Mouse (Mus musculus) hindbrain, embryonic 14.5 days (tissue): ENCODE measurements around the gene Lct. TPM values are rescaled to one million over a fixed set of nuclear protein-coding genes. Genes with fewer than 3 reads are reported as not detected.

Source experiments
- ATAC-seq: fragments of 200-750 bp; cut with Nextera tagmentation; 2 replicates; pipeline ENCODE4 v1.8.0; 2017; ENCODE audit warnings: moderate number of reproducible peaks, mild to moderate bottlenecking, moderate TSS enrichment, moderate library complexity; ENCODE audit not compliant: low FRiP score
- DNase-seq: peaks from one replicate; pipeline ENCODE4 v3.0.0-alpha.2; 2015; ENCODE audit warnings: low spot score
- H3K27ac ChIP-seq: fragments of 300-500 bp; sonication (generic); 2 replicates; pipeline ENCODE4 v1.5.1; 2014; ENCODE audit warnings: mild to moderate bottlenecking, moderate library complexity
- H3K27me3 ChIP-seq: fragments of 300-500 bp; sonication (generic); 2 replicates; pipeline ENCODE4 v1.6.1; 2014; ENCODE audit warnings: mild to moderate bottlenecking, low read length, mixed read lengths; ENCODE audit not compliant: control insufficient read depth, insufficient read depth
- H3K36me3 ChIP-seq: fragments of 300-500 bp; sonication (generic); replicated peaks from 2 replicates; pipeline ENCODE4 v1.6.1; 2014; ENCODE audit not compliant: control insufficient read depth, insufficient read depth
- H3K4me1 ChIP-seq: fragments of 300-500 bp; sonication (generic); replicated peaks from 2 replicates; pipeline ENCODE4 v1.6.1; 2014; ENCODE audit warnings: antibody characterized with exemption, low read length, mixed read lengths; ENCODE audit not compliant: control insufficient read depth, insufficient read depth
- H3K4me2 ChIP-seq: fragments of 300-500 bp; sonication (generic); replicated peaks from 2 replicates; pipeline ENCODE4 v1.6.1; 2014; ENCODE audit warnings: mild to moderate bottlenecking, moderate library complexity
- H3K4me3 ChIP-seq: fragments of 300-500 bp; sonication (generic); replicated peaks from 2 replicates; pipeline ENCODE4 v1.5.1; 2014; ENCODE audit warnings: mild to moderate bottlenecking, low read length
- H3K9ac ChIP-seq: fragments of 300-500 bp; sonication (generic); 2 replicates; pipeline ENCODE4 v1.6.1; 2014
- H3K9me3 ChIP-seq: fragments of 300-500 bp; sonication (generic); 2 replicates; pipeline ENCODE4 v1.6.1; 2016; ENCODE audit warnings: low read length; ENCODE audit not compliant: control insufficient read depth
- WGBS: fragments of 180-500 bp; shearing (Covaris S2); extraction: QIAGEN DNeasy Blood & Tissue Kit; methylation state at CpG from one replicate; pipeline ENCODE4 v1.1.7; 2014; 5-methylcytosine and 5-hydroxymethylcytosine counted together
- polyA plus RNA-seq: library from polyadenylated mRNA; unstranded; fragments of >200 nt; fragmentation: Nextera tagmentation; extraction: Ambion mirVana; gene quantifications from 2 replicates; pipeline ENCODE4 v1.2.1, GENCODE M21; 2014

The Lct gene
- 0.17 and 0.33 TPM in 2 replicates for polyA plus RNA-seq

DNA sequence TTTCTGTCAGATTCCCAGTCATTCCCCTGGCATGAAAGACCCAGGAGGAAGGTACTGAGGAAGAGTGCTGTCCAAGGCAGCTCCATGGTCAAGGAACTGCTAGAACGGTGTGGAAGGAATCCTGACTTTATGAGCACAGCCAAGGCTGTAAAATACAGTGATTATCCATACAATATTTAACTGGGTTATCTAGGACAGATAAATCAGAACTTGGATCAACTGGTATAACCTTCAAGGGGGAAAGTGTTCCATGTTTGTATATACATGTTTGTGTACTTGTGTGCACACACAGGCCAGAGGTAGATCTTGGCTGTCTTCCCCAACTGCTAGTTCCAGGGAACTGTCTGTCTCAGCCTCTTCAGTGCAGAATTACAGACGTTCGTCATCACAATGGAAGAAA lies at the start of gene Lct:
Gene Lct, minus strand, starts transcription at position 101 of the 400 bp plus-strand sequence.
- 74% methylated on average over 3 of the region's 3 CpGs for WGBS
- Histone ChIP-seq H3K9ac (no peak within 1 kb of the TSS), H3K36me3 (peaks cover 25% of the 10 kb centered on the region), H3K9me3 (no peaks in the 10 kb centered on the region), H3K4me3 (no peak within 1 kb of the TSS), H3K4me2 (no peak within 1 kb of the TSS), H3K4me1 (no peaks in the 10 kb centered on the region), H3K27ac (no peak within 1 kb of the TSS), H3K27me3 (no peaks in the 10 kb centered on the region)
- no peak for DNase-seq
- ATAC-seq: no peak

DNA sequence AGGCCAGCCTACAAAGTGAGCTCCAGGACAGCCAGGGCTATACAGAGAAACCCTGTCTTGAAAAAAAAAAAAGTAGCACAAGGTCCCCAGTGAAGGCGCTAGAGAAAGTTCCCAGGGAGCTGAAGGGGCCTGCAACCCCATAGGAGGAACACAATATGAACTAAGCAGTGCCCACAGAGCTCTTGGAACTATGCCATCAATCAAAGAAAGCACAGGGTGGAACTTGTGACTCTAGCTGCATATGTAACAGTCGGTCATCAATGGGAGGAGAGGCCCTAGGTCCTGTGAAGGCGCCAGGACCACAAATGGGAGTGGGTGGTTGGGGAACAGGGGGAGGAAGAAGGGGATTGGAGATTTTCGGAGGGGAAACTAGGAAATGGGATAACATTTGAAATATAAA lies 48.7 kb upstream of the Lct start:
- Histone ChIP-seq H3K4me1 (no peaks in the 10 kb centered on the region), H3K27ac (no peak overlapping the region), H3K9ac (no peak overlapping the region), H3K4me2 (no peak overlapping the region), H3K27me3 (no peaks in the 10 kb centered on the region), H3K4me3 (no peak overlapping the region), H3K9me3 (no peaks in the 10 kb centered on the region), H3K36me3 (peaks cover 24% of the 10 kb centered on the region)
- no peak for DNase-seq
- ATAC-seq: no peak; the same call in 1 of the 2 replicates
- WGBS: 75% methylated on average over 4 of the region's 4 CpGs

DNA sequence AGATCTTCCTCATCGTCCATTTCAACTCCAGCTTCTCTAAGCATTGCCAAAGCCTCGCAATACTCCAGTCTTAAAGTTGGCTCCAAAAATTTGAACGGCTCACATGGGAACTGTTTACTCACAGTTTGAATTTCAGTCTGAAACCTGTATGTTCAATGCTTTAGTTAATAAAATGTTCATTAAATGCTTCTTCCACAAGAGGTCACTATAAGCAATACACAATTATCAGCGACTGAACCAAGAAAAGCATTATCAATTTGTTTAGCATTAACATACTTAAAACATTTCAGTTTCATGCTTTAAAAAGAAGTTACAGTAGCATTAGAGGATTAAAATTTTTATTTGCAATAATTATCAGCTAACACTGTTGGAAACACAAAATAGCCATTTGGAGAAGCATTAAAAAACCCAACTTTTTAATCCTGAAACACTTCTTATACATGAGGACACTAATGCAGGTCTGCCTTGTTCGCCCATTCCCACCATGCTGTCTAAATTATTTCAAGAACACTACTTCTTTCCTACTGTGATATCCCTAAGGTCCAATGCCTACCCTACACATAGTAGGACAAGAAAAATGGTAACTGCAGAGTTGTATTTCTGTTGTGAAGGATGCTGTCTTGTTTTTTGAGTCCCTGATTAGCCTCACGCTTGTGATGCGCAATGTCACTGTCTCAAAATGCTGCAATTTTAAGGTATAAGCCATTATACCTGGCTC lies 44.2 kb upstream of the Lct start:
- Histone ChIP-seq H3K9ac (no peak overlapping the region), H3K27me3 (no peaks in the 10 kb centered on the region), H3K4me2 (no peak overlapping the region), H3K27ac (no peak overlapping the region), H3K4me1 (no peaks in the 10 kb centered on the region), H3K9me3 (no peaks in the 10 kb centered on the region), H3K36me3 (peaks cover 23% of the 10 kb centered on the region), H3K4me3 (no peak overlapping the region)
- 78% methylated on average over 7 of the region's 7 CpGs for WGBS
- ATAC-seq: no peak
- peak; percentile 76 for DNase-seq

DNA sequence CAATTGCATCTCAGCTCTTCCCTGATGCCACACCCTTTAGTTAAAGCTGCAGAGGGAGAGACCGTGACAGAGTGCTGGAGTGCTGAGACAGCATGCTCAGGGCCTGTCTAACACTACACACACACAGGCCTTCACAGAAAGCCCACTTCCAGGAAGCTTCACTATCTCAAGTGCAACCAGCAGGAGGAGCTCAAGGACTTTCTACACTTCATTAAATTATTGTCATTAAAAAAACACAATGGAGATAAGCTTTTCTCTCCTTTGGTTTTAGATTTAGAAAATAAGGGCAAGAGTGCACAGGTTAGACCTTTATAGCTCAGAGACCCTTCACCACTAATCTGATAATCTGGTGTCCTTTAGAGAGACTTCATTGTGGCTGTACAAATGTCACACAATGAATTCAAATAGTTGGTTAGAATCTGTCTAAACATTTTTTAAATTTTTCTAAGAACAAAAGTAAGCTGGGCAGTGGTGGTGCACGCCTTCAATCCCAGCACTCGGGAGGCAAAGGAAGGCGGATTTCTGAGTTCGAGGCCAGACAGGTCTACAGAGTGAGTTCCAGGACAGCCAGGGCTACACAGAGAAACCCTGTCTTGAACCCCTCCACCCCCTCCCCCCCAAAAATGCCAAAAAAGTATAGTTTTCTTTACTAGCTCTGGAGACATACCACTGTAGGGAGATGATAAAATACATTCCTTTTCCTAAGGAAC lies 40.8 kb upstream of the Lct start:
- ATAC-seq (peak; percentile 71; the same call in 1 of the 2 replicates), DNase-seq (peak; percentile 85)
- Histone ChIP-seq H3K9me3 (no peaks in the 10 kb centered on the region), H3K4me2 (no peak overlapping the region), H3K4me3 (no peak overlapping the region), H3K27me3 (no peaks in the 10 kb centered on the region), H3K27ac (no peak overlapping the region), H3K9ac (no peak overlapping the region), H3K36me3 (peaks cover 40% of the 10 kb centered on the region), H3K4me1 (no peaks in the 10 kb centered on the region)
- WGBS: 55% methylated on average over 5 of the region's 5 CpGs

DNA sequence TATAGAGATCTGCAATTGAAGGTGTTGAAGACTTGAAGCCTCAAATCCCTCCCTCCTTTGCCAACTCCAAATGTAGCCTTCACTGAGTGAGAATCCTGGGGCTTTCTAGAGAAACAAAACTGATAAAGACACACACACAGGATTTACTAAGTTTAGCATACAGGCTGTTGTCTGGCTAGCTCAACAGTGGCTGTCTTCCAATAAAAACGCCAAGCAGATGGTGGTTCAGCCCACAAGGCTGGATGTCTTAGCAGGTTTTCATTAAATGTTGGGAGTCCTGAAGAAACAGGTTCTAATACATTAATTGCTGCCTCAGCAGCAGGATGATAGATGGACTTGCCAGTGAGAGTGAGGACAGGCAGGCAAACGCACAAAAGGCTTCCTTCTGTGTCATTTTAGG lies 32.5 kb upstream of the Lct start:
- ATAC-seq: no peak
- Histone ChIP-seq H3K27ac (no peak overlapping the region), H3K9me3 (no peaks in the 10 kb centered on the region), H3K4me1 (peaks cover 18% of the 10 kb centered on the region), H3K9ac (no peak overlapping the region), H3K27me3 (no peaks in the 10 kb centered on the region), H3K36me3 (peaks cover 42% of the 10 kb centered on the region), H3K4me2 (no peak overlapping the region), H3K4me3 (no peak overlapping the region)
- 76% methylated on average over 2 of the region's 2 CpGs for WGBS
- no peak for DNase-seq

DNA sequence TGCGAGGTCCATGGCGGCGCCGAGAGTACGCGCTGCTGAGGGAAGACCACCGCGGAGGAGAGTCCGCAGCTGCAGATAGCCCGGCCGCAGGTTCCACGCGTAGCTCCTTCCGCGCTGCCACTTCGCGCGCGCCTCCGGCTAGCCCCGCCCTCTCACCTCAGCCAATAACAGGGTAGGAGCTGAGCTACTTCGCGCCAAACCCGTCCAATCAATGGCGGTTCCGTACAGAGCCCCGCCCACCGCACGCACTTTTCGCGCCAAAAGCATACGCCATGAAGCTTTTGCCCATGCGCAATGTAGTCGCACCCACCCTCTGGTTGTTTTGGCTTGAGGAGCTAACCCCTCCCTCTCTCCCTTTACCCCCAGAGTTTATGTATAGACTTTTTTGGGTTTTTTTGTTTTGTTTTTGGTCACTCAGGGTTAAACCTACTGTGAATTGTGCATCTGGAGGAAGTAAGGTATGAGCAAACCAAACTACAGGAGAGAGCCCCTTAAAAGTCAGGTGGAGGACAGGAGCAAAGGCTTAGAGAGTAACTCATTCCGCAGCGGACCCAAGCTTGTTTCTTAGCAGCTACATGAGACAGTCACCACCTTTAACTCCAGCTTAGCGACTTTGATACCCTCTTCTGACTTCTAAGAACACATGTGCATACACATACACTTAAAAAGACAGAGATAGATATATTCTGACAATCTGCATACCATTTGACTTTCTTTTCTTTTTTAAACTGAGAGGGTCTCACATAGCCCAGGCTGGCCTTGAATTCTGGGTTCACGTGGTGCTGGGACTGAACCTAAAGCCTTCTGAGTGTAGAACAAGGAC lies 31.6 kb upstream of the Lct start, which contains the start of gene Mcm6:
Gene Mcm6, minus strand, starts transcription at position 111 of the 823 bp plus-strand sequence.
- peak; percentile 99 for ATAC-seq
- DNase-seq: peak; percentile 95
- Histone ChIP-seq H3K4me2 (peak within 1 kb of the TSS; percentile 86), H3K4me3 (peak within 1 kb of the TSS; percentile 90), H3K27me3 (no peaks in the 10 kb centered on the region), H3K9ac (peak within 1 kb of the TSS; percentile 76), H3K27ac (peak within 1 kb of the TSS; percentile 74), H3K9me3 (no peaks in the 10 kb centered on the region), H3K4me1 (peaks cover 18% of the 10 kb centered on the region), H3K36me3 (peaks cover 42% of the 10 kb centered on the region)
- 2% methylated on average over 38 of the region's 38 CpGs for WGBS

DNA sequence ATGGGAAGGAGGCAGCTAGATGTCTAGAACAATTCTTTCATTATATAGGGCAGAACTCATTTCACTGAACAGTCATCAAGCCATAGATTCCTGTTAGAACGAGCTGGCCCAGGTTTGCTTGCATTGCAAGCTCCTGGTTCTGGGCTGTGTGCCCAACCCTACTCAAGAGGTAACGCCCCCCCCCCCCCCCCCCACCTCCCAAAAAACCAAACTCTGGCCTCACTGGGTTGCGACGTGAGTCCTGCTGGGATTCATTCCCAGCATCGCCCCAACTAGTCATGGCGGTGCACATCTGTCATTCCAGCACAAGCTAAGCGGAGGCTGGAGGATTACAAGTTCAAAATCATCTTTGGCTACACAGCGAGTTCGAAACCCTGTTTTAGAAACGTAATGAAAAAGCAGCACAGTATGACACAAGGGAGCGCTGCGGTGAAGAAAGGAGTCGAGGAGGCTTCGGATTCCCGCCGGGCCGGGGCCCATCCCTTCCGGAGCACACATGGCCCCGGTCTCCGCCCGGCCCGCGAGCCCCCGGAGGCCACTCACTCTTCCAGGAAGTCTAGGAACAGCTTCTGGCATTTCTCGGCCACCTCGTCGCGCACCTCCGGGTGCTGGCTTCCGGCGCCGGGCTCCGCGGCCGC lies 30.9 kb upstream of the Lct start:
- no peaks in the 10 kb centered on the region for H3K9me3 ChIP-seq
- peak overlapping the region; percentile 90 for H3K4me3 ChIP-seq
- H3K36me3 ChIP-seq: peaks cover 36% of the 10 kb centered on the region
- WGBS: under 1% methylated on average over 35 of the region's 35 CpGs
- peak overlapping the region; percentile 74 for H3K27ac ChIP-seq
- peak overlapping the region; percentile 86 for H3K4me2 ChIP-seq
- DNase-seq (no peak), ATAC-seq (peak; percentile 79; the same call in 1 of the 2 replicates)
- peak overlapping the region; percentile 76 for H3K9ac ChIP-seq
- H3K27me3 ChIP-seq: no peaks in the 10 kb centered on the region
- peaks cover 18% of the 10 kb centered on the region for H3K4me1 ChIP-seq

DNA sequence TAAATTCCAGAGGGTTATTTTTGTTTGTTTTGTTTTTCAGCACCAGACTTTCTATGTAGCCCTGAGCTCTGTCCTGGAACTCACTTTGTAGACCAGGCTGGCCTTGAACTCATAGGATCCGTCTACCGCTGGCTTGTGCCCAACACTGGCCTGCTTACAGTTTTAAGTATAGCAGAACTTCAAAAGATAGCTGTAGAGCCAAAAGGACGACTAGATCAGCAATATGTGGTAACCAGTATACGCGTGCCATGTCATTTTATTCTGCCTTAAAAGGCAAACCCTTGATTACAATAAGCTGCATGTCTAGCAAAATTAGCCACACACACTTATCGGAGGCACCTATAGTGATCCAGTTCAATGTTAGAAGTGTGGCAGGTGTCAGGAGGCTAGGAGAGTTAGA lies 30.2 kb upstream of the Lct start:
- 67% methylated on average over 6 of the region's 6 CpGs for WGBS
- peak overlapping the region; percentile 90 for H3K4me3 ChIP-seq

More for the DNA sequence above, 30.2 kb upstream of the Lct start:
- Histone ChIP-seq H3K9ac (no peak overlapping the region), H3K36me3 (peaks cover 39% of the 10 kb centered on the region), H3K27me3 (no peaks in the 10 kb centered on the region), H3K27ac (no peak overlapping the region), H3K4me2 (peak overlapping the region; percentile 86), H3K4me1 (peaks cover 18% of the 10 kb centered on the region), H3K9me3 (no peaks in the 10 kb centered on the region)
- DNase-seq: no peak
- no peak for ATAC-seq
